Mouse (Mus musculus): ENCODE data around the gene Uri1. TPM values are rescaled to one million over a fixed set of nuclear protein-coding genes. Genes with fewer than 3 reads are reported as not detected.

The Uri1 gene
- total RNA-seq (2021): 10 to 100 TPM; 35.3 to 41.8 TPM
- long read RNA-seq, experiment 1, transcript Uri1-201 (11 exons, 3,441 nt): major isoform, 95 of 107 reads
- long read RNA-seq, experiment 1, partial matches to known transcripts: 0 of 107 reads
- long read RNA-seq, experiment 1, other reads (novel, unspliced or antisense): 12 of 107 reads
- long read RNA-seq, experiment 2, transcript Uri1-201 (11 exons, 3,441 nt): major isoform, 77 of 90 reads
- long read RNA-seq, experiment 2, partial matches to known transcripts: 4 of 90 reads
- long read RNA-seq, experiment 2, other reads (novel, unspliced or antisense): 9 of 90 reads

DNA sequence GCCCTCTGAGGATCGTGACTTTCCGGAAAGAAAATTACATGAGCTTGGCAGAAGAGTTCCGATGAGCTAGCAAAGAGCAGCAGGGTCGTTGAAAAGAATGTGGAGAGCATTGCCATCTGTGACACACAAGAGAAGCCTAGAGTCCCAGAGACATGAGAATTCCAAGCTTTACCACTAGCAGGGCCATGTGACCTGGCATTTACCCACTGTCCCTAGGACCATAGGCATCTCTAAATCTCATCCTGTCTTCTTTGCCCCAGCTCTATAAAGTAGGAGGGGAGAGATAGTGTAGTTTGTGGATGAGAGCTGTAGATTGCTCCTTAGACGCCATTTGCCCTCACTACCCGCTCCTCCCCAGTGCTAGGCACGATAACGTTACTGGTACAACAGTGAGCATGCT, at the start of gene Uri1:
Uri1 (minus strand) TSS at position 101 of the 400 bp plus-strand sequence.
- DNase-seq: no peak

DNA sequence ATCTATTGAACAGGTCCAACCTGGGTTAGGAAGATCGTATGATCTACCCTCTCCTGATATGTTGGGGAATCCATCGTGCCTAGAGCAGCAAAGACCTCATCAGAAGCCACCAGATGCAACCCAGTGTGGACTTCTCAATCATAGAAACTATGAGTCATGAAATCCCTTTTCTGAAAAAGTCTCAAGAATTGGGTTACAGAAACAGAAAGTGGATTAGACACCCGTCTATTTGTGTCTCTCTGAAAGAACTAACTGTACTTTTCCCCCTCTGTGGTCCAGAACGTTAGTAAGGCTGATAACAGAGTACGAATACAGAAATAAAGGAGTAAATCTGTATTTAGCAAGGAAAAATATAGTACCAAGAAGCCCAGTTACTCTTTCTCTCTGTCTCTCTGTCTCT, 47.7 kb upstream of the Uri1 start:
- no peak for DNase-seq

DNA sequence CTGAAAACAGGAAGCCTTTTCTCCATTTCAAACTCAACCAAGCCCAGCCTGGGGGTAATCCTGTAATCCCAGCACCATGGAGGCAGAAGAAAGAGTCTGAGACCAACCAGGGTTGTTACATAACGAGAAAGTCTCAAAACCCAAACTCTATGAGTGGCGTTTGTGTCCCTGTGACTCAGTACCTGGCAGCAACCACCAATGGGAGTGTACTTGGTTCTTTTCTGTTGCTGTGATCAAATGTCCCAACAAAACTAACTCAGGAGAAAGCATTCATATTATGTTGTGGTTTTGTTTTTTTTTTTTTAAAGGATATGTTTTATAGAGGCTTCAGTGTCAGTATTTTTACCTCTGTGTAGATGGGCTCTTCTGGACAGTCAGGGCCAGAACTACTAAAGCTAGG, 47.3 kb upstream of the Uri1 start:
- DNase-seq: no peak

DNA sequence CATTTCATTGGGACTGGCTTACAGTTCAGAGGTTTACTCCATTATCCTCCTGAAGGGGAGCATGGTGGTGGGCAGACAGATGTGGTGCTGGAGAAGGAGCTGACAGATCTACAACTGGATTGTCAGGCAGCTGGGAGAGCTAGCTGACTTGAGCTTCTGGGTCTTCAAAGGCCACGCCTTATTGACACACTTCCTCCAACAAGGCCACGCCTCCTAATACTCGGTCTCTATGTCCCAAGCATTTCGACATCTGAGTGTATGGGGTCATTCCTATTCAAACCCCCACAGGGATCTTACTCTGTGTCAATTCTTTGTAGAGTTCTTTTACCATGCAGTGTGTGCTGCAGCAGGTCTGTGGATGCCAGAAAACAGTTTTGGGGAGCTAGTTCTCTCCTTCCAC, 41.1 kb upstream of the Uri1 start:
- DNase-seq: no peak

DNA sequence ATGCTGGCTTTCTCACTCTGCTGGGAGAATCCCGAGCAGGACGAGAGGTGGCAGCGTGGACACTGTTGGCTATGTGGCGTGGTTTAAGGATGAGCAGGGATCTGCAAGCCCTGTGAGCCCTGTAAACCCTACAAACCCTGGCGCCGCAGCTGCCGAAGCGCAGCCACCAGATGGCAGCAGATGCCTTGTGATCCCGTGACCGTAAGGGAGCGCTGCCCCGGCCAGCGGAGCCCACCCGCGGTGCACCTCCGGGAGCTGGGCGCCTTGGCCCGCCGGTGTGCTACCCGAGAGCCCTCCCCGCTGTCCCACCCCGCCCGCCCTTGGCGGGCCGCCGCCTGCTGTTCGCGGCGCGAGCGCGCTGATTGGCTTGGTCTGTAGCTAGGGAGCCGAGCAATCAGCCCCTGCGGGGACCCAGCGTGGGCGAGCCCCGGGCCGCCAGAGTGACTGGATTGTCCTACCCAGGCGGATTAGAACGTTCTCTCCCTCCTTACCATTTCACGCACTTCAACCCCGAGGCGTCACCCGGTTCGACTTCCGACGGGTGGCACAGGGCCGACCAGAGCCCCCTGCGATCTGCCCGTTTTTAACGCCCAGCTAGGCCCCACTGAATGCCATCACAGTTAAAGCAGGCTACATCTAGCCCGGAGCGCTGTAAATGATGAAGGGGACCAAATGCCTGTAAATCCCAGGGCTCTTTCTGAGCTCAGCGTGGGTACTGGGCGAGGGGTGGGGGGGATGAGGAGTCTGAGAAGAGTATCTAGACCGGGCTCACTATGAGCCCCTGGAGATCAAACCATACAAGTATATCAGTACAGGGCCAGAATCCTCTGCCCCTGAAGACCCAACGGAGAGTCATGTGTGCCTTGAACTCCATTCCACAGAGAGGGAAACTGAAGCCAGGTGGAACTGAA, 38.0 kb upstream of the Uri1 start:
- peak; percentile 93 for DNase-seq

DNA sequence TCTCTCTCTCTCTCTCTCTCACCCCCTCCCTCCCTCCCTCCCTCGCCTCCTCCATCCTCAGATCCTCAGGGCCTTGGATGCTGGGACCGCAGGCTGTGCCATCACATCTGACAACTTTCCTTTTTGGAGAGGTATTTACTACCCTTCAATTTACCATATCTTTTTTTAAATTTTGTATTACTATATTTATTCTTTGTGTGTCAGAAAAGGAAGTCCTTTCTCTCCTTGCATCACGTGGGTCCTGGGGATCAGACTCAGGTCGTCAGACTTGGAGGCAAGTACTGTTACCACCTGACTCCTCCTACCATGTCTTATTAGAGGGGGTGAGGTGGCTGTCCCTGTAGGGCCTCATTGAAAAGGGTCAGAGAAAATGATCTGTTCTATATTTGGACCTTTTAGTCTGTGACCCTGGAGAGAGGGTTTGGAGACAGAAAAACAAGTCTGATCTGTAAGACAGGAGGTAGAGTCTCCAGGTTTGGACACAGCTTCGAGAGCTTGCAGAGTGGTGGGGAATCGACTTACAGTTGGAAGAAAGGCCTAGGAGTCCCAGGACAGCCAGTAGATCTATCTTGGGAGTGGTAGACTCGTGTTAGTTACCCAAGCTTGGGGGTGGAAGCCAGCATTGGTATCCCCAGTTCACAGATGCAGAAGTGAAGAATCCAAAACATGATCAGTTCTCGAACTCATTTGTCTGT, 36.4 kb upstream of the Uri1 start:
- no peak for DNase-seq

DNA sequence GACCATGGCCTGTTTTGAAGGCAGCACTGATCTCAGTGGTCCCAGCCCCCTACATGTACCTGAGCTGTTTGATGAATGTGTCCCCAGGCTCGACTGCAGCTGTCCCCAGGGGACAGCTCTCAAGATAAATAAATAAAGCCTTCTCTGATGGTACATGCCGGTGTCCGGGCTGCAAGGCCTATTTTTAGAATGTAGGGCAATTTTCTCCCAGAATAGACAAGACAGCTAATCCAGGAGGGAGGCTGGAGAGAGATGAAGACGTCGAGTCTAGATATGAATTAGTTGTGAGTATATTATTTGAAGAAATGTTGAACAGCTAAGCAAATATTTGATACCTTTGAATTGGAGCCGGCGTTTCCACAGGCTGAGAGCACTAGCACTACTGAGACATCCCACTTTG, 35.7 kb upstream of the Uri1 start:
- no peak for DNase-seq

DNA sequence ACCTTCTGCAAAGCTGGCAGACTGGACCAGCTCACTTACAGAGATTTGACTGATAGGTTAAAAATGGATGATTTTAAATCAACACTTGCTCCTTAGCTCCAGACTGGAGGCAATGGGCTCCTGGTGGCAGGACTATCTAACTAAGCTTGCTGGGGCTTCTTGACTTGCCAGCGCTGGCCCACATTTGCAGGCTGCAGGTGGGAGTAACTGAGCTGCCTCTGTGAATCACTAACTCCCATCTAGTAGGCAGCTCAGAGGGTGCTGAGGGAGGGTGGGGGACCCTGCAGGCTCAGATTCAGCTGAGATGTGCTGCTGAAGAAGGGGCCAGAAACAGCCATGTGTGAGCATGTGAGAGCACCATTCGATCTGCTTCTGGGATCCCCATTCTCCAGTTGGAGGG, 32.6 kb upstream of the Uri1 start:
- no peak for DNase-seq

DNA sequence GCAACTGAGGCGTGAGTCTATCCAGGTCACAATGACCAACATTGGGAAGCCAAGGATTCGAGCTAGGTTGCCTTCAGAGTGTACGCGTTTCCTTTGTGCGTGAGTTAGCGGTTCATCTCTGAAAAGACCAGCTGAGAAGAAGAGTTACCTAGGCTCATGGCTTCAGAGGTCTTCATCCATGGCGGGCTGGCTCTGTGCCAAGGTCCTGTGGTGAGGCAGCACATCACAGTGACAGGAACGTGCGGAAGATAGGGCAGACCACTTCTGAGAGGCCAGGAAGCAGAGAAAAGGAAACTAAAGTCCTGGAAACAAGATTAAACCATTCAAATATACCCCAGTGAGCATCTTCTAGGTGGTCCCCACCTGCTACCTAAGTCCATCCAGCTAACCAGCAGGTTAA, 30.9 kb upstream of the Uri1 start:
- no peak for DNase-seq

DNA sequence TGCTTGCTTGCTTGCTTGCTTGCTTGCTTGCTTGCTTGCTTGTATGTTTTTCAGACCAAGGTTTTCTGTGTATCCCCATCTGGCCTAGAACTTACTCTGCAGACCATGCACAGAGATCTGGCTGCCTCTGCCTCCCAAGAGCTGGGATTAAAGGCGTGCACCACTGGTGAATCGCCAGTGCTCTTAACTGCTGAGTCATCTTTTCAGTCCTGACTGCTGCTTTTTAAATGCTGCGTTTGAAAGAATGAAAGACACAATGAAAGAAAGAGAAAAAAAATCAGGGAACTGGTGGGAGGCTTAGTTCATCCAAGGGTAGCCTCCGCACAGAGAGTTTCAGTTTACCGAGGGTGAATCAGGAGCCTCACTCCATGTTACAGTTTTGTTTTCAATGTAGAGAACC, 23.9 kb upstream of the Uri1 start:
- DNase-seq: no peak

DNA sequence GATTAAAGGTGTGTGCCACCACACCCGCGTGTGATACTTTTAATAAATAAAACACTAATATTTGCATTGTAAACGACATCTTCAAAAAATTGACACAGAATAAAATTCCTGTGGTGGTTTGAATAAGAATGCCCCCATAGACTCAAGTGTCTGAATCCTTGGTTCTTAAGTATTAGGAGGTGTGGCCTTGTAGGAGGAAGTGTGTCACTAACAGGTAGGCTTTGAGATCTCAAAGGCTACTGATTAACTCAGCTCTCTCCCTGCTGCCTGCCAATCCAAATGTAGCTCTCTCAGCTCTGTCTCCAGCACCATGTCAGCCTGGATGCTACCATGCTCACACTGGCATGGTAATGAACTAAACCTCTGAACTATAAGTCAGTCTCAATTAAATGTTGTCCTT, 17.9 kb upstream of the Uri1 start:
- DNase-seq: no peak

DNA sequence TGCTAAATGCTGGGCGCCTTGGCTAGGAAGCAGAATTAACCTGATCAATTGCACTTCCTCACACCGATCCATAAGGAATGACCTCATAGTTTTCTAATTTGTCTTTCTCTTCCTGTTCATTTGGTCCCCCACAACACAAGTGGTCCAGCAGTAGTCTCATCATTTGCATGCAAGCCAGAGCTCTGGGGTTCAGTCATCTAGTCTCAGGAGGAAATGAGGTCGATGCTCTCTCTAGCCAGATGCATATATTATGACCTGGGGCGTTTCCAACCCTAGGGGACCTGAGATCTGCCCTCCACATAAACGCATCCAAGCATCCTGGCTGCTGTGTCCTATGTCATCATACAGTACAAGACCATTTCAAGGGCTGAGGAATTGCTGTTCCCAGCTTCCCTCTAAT, 14.2 kb upstream of the Uri1 start:
- DNase-seq: no peak

DNA sequence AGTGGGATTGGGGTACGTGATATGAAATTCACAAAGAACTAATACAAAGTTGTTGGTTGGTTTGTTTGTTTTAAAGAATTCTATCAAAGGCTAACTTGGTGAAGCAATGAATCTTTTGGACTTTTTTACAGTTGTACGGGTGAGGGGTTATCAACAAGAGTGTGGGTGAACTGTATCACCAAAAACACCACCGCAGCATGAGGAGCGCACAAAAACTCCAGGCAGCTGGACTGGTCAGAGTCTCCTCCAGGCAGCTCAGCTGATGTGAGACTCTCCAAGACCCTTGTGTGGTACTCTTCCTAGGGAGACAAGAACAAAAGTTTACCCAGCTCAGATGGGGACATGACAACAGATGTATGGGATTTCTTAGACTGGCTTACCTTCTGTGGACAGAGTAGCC, 7.8 kb upstream of the Uri1 start:
- no peak for DNase-seq

DNA sequence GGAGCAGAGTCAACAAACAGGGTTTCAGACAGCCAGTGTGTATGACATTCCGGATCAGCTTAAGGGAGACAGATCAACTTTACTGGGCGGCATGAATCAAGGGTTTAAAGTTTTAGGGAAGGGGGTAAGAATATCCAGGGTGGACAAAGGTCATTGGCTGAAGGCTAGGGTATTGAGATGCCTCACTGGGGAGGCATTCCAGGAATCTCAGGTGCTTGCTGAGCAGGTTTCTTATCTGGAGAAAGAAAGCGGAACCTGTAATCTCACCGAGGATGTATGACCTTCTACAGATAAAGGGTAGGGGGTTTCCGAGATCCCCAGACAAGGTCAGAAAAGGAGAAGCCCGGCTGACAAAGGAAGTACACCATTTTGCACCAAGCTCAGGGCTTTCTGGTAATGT, 7.3 kb upstream of the Uri1 start:
- DNase-seq: no peak

DNA sequence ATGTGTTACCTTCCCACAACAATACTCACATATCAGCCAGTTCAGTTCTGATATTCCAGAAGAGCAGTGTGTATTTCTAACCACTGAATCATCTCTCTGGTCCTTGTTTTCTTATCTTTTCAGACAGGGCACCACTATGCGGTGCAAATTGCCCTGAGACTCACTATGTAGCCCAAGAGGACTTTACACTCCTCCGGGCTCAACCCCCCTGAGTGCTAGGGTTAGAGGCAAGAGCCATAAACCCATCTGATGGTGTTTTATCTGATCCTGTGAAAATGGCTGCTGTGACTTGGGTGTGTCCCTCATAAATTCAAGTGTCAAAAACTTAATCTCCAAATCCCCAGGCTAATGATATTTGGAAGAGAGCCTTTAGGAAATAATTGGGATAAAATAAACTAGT, 6.6 kb upstream of the Uri1 start:
- no peak for DNase-seq

DNA sequence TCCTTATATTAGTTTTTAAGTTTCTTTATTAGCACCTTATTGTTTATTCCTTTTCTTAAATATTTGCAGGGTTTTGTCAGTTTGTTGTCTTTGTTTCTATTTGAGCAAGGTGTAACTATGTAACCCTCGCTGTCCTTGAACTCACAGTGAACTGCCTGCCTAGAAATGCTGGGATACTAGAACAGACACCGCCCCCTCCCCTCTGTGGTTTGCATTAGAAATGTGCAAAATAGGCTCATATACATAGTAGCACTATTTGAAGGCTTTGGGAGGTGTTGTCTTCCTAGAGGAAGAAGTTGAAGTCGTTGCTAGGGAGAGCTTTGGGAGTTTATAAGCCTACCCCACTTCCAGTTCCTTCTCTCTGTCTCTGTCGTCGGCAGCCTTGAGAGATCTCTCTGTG, 5.7 kb upstream of the Uri1 start:
- DNase-seq: no peak

DNA sequence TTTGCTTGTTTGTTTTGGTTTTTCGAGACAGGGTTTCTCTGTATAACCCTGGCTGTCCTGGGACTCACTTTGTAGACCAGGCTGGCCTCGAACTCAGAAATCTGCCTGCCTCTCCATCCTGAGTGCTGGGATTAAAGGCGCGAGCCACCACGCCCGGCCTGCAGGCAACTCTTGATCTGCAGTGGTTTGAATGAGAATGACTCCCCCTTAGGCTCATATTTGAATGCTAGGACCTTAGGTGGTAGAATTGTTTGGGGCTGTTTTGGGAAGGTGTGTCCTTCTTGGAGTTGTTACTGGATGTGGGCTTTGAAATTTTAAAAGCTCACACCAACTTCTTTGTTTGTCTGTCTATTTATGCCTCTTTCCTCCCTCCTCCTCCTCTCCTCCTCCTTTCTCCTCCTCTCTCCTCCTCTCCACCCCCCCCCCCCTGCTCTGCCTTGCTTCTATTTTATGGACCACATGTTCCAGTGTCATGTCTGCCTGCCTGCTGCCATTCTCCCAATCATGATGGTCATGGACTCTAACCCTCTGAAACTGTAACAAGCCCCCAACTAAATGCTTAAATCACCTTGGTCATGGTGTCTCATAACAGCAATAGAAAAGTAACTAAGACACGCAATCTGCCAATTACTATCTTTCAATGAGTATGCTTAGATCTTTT, 4.7 kb upstream of the Uri1 start:
- DNase-seq: no peak

DNA sequence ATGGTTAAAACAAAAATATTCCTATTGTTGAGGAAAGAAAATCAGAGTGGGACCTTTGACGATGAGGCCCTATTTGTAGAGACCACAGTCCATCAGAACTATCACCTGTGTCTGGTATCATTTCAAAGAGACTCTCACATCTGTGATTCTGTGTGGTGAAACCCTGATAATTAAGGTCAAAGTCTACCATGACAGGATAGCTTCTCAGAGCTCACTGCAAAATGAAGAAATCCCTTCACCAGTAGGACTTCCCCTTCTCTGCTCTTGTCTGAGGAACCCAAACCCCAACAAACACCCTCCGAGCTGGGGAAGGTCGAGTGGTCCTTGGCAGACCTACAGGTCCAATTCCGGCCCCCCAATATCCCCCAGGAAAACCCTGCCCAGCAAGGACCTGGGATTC, 1.5 kb upstream of the Uri1 start:
- DNase-seq: no peak

DNA sequence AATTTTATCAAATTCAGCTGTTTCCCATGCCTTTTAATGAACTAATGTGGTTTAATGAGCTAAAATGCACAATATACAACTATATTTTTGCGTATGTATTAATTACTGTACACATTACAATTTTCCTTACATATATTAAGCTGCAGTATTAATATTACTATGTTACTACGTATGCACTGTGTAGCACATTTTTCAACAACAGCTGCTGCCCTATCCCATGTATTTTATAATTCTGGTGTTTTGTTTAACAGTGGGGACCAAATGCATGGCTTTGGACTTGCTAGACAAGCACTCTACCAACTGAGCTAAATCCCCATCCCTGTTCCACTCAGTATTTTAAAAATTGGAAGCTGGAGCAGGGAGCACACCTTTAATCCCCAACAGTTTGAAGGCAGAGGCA, 3.6 kb downstream of the Uri1 start:
- DNase-seq: no peak

DNA sequence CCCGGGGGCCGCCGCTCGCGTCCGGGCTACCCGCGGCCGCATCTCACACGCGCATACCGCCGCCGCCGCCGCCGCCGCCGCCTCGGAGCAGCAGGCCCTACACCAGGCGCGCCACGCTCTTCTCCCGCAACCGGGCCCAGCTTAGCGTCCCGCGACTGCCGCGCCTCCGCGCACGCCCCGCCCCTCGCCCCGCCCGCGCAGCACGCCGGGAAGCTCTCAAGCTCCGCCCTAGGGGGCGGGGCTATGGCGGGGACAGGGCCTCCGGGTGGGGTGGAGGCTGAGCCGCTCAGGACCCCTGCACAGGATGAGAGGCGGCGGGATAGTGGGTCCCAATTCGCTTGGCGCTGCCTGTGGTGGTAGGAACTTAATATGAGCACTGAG, 4.0 kb downstream of the Uri1 start:
- peak; percentile 97 for DNase-seq

DNA sequence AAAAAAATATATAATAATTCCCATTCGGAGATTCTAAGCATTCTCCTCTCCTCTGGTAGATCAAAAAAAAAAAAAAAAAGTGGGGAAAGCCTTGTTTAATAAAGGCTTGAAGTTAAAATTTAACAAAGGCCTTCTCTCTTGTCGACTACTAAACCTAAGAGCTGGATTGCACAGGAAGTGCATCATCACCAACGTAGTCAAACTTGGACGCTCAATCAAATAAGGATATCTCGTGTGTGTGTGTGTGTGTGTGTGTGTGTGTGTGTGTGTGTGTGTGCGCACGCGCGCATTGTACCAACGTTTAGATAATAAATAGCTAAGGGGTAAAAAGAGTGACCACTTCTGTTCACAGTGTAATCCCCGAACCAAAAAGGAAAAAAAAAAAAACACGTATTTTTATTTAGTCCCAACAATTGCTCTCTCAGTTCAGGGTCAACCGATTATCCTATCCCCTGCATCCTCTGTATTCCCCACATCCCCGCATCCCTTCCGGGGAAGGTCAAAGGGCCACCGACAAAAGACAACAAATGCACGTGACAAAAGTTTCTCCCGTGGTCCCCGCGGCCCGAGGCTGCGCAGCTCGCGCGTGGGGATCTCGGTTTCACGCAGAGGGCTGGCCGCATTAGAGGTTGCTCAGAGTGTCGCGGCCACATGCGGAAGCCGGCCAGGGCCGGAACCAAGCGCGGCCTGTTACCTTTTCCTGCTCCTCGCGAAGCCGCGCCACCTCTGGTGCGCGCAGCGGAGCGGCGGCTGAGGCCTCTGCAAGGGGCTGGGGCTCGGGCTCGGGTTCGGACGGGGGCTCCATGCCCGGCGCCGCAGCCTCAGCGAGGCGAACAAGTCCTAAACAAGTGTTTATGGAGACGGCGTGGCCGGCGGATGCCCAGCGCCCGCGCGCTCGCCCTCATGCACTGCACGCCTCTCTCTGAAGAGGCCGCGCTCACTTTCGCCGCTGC, 4.7 kb downstream of the Uri1 start:
- DNase-seq: peak; percentile 64

DNA sequence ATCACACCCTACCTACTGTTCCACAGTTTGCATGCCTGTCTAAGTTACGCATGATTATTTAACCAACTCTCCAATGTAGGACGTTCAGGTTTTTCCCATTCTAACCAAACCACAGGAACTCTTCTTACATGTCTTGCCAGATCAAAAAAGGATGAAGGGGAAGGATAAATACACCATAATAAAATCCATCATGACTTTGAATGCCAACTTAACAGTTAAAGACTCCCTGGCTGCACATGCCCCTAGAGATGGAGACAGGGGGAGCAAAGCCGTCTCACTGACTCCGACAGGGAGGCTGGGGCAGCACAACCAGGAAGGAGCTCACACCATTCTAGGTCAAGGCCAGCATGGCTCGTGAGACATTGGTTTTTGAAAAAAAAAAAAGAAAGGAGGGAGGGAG, 8.0 kb downstream of the Uri1 start:
- DNase-seq: no peak
